28 mouse cellular contexts compared by ENCODE assay signal in genomic region chr16:66407445-66407844, GRCm38 (mm10).
"Had no signal": no experiment of that assay in that cellular context is flagged by ENCODE, and none has a peak within 500 bp of the region (broad histone marks: within the 10 kb centered on the region; RNA-seq: fewer than 3 reads in every experiment).

No protein-coding gene starts in this region.

- H3K9me3 ChIP-seq: limb, embryonic 10.5 days; limb, embryonic 12.5 days; limb, embryonic 13.5 days; limb, embryonic 15.5 days; liver, embryonic 12.5 days; liver, embryonic 13.5 days; liver, embryonic 15.5 days; lung, embryonic 15.5 days; megakaryocyte, embryonic 14.5 days; midbrain, embryonic 10.5 days; midbrain, embryonic 12.5 days; midbrain, embryonic 13.5 days; midbrain, embryonic 15.5 days; neural tube, embryonic 12.5 days had no signal

- H3K9ac ChIP-seq: limb, embryonic 12.5 days; limb, embryonic 13.5 days; limb, embryonic 15.5 days; liver, embryonic 12.5 days; liver, embryonic 13.5 days; liver, embryonic 14.5 days; liver, embryonic 15.5 days; liver, postnatal 0 days; lung, embryonic 14.5 days; lung, embryonic 15.5 days; midbrain, embryonic 12.5 days; midbrain, embryonic 13.5 days; midbrain, embryonic 15.5 days; neural tube, embryonic 12.5 days had no signal

- DNase-seq: left cerebral cortex, postnatal 4 days; liver; liver, embryonic 13.5 days; liver, postnatal 0 days; lung, adult 18-20 months; lung, adult 2 months; lung, embryonic 14.5 days; lung, postnatal 10 days; lung, postnatal 14 days; lung, postnatal 36 days; lung, postnatal 4 days; midbrain, embryonic 14.5 days had no signal

- H3K4me1 ChIP-seq: limb, embryonic 10.5 days; limb, embryonic 12.5 days; limb, embryonic 13.5 days; limb, embryonic 15.5 days; liver, embryonic 12.5 days; liver, embryonic 13.5 days; liver, embryonic 15.5 days; lung, embryonic 15.5 days; megakaryocyte, embryonic 14.5 days; midbrain, embryonic 10.5 days; midbrain, embryonic 12.5 days; midbrain, embryonic 13.5 days; midbrain, embryonic 15.5 days; neural tube, embryonic 12.5 days had no signal

- H3K27me3 ChIP-seq: limb, embryonic 12.5 days; limb, embryonic 13.5 days; limb, embryonic 15.5 days; liver, embryonic 12.5 days; liver, embryonic 13.5 days; liver, embryonic 15.5 days; lung, embryonic 15.5 days; megakaryocyte, embryonic 14.5 days; midbrain, embryonic 12.5 days; midbrain, embryonic 13.5 days; midbrain, embryonic 15.5 days; neural tube, embryonic 12.5 days had no signal

- H3K36me3 ChIP-seq: limb, embryonic 10.5 days; limb, embryonic 12.5 days; limb, embryonic 13.5 days; limb, embryonic 15.5 days; liver, embryonic 12.5 days; liver, embryonic 13.5 days; liver, embryonic 15.5 days; lung, embryonic 15.5 days; midbrain, embryonic 10.5 days; midbrain, embryonic 12.5 days; midbrain, embryonic 13.5 days; midbrain, embryonic 15.5 days; neural tube, embryonic 12.5 days had no signal

- H3K27ac ChIP-seq: limb, embryonic 10.5 days; limb, embryonic 12.5 days; limb, embryonic 13.5 days; limb, embryonic 15.5 days; liver, embryonic 12.5 days; liver, embryonic 13.5 days; liver, embryonic 14.5 days; liver, embryonic 15.5 days; lung, embryonic 15.5 days; macrophage; midbrain, embryonic 10.5 days; midbrain, embryonic 12.5 days; midbrain, embryonic 13.5 days; midbrain, embryonic 15.5 days; neural tube, embryonic 12.5 days had no signal

- H3K4me3 ChIP-seq: limb, embryonic 10.5 days; limb, embryonic 12.5 days; limb, embryonic 13.5 days; limb, embryonic 15.5 days; liver, embryonic 12.5 days; liver, embryonic 13.5 days; liver, embryonic 15.5 days; lung, embryonic 15.5 days; megakaryocyte, embryonic 14.5 days; midbrain, embryonic 10.5 days; midbrain, embryonic 12.5 days; midbrain, embryonic 13.5 days; midbrain, embryonic 15.5 days; myocyte; neural tube, embryonic 12.5 days had no signal
